10 mouse cellular contexts compared by ENCODE assay signal in the genomic region with DNA sequence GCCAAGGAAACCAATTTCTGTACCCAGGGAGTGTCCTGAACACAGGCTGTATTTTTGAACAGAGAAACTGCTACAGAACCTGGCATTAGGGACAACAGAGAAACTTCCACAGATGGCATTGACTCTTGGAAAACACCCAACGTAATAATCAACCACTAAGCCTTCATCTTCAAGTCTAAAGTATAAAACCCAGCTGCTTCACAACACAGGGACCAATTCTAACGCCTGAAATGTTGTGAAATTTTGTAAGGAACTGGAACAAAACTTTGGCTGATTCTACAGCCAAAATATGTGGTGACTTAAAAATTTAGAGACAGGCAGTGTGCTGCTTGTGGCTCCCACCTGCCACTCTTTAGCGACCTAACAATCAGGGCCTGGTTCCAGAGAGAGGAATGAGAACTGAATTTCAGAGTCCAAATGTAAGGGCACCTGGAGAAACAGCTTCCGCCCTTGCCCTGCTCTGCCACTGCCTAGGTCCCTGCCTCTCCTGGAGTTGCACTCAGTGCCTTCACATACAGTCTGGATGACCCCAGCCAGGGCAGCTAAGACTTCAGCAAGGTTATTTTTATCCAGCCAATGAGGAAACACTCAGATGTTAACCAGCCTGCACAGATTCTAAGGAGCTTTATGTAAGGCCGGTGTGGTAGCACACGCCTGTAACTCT. TPM values are rescaled to one million over a fixed set of nuclear protein-coding genes. Genes with fewer than 3 reads are reported as not detected.
DNase-seq lines count a peak whose midpoint lies in the region; ATAC-seq and TF ChIP-seq lines count a peak whose summit lies in the region.
"Had no signal": no experiment of that assay in that cellular context is flagged by ENCODE, and none has a peak within 500 bp of the region (broad histone marks: within the 10 kb centered on the region; RNA-seq: fewer than 3 reads in every experiment).

No protein-coding gene starts in this region.

- H3K4me1 ChIP-seq in kidney, adult 2 months (ENCODE audit: control insufficient read depth, insufficient read depth, low read length) = peaks cover 7% of the 10 kb centered on the region; the same call in 1 of the 2 replicates
- peaks cover 16% of the 10 kb centered on the region for H3K4me1 ChIP-seq in brown adipose tissue, adult 24 weeks (ENCODE audit: control insufficient read depth, insufficient read depth, insufficient read length, low read length)
- peaks cover 42 to 65% of the 10 kb centered on the region in 2 experiments for H3K4me1 ChIP-seq in heart, embryonic 14.5 days (ENCODE audit: control insufficient read depth in 2 of 2, insufficient read depth in 2 of 2, low read length in 2 of 2)
- peaks cover 42% of the 10 kb centered on the region for H3K4me1 ChIP-seq in midbrain, embryonic 13.5 days (replicated peaks)
- peaks cover 7% of the 10 kb centered on the region for H3K4me1 ChIP-seq in kidney, embryonic 16.5 days (ENCODE audit: insufficient read depth, low read length)

- H3K27me3 ChIP-seq in kidney, adult 2 months (replicated peaks; ENCODE audit: control insufficient read depth, insufficient read depth, low read length) = no peaks in the 10 kb centered on the region
- no peaks in the 10 kb centered on the region for H3K27me3 ChIP-seq in heart, embryonic 14.5 days (ENCODE audit: control insufficient read depth, insufficient read depth, low read length)
- no peaks in the 10 kb centered on the region for H3K27me3 ChIP-seq in midbrain, embryonic 13.5 days
- no peaks in the 10 kb centered on the region for H3K27me3 ChIP-seq in kidney, embryonic 16.5 days (ENCODE audit: insufficient read depth, low read length)
- H3K27me3 ChIP-seq: Patski had no signal

- no peak overlapping the region for H3K4me2 ChIP-seq in heart, embryonic 14.5 days (ENCODE audit: low read length)
- H3K4me2 ChIP-seq in midbrain, embryonic 13.5 days (replicated peaks) = no peak overlapping the region
- no peak overlapping the region for H3K4me2 ChIP-seq in kidney, embryonic 16.5 days (replicated peaks; ENCODE audit: low read depth, low read length)

- peak overlapping the region; percentile 28 for H3K9ac ChIP-seq in heart, embryonic 14.5 days (ENCODE audit: low read length)
- no peak overlapping the region for H3K9ac ChIP-seq in midbrain, embryonic 13.5 days (replicated peaks)
- no peak overlapping the region for H3K9ac ChIP-seq in kidney, embryonic 16.5 days (replicated peaks; ENCODE audit: low read length)

- no peak for TF ChIP-seq CTCF in kidney, adult 2 months (conservative IDR thresholded peaks at IDR 0.05; ENCODE audit: insufficient read depth, insufficient read length, low read depth, low read length)

- DNase-seq in kidney, adult 2 months = peak; percentile 13
- DNase-seq in kidney, postnatal 10 days = no peak
- DNase-seq in c-Kit-positive CD71-positive TER-119-positive erythroid progenitor cells, embryonic 14.5 days (ENCODE audit: low spot score) = no peak
- no peak for DNase-seq in cerebellum, postnatal 36 days

- H3K4me3 ChIP-seq in kidney, adult 2 months (ENCODE audit: insufficient read depth, low read depth, low read length) = no peak overlapping the region
- H3K4me3 ChIP-seq in brown adipose tissue, adult 24 weeks (ENCODE audit: insufficient read depth, low read depth, low read length) = no peak overlapping the region
- no peak overlapping the region for H3K4me3 ChIP-seq in heart, embryonic 14.5 days (ENCODE audit: control insufficient read depth in 1 of 2, insufficient read depth in 1 of 2, low read depth in 1 of 2, low read length in 2 of 2)
- no peak overlapping the region for H3K4me3 ChIP-seq in midbrain, embryonic 13.5 days (replicated peaks)
- no peak overlapping the region for H3K4me3 ChIP-seq in kidney, embryonic 16.5 days (ENCODE audit: low read length)
- H3K4me3 ChIP-seq: myocyte had no signal

- H3K27ac ChIP-seq in kidney, adult 2 months (ENCODE audit: insufficient read depth, low read depth, low read length) = no peak overlapping the region
- peak overlapping the region; percentile 55 for H3K27ac ChIP-seq in brown adipose tissue, adult 24 weeks (replicated peaks; ENCODE audit: low read depth, low read length)
- peak overlapping the region; percentile 66 to 83 for H3K27ac ChIP-seq in heart, embryonic 14.5 days (replicated peaks in 1 of 2; ENCODE audit: control insufficient read depth in 1 of 2, insufficient read depth in 1 of 2, low read depth in 2 of 2, low read length in 2 of 2)
- H3K27ac ChIP-seq in midbrain, embryonic 13.5 days = 0 out of 2 replicates have a peak overlapping the region, but pooled peaks have one; percentile 0
- no peak overlapping the region for H3K27ac ChIP-seq in kidney, embryonic 16.5 days (ENCODE audit: low read length)

- H3K9me3 ChIP-seq in heart, embryonic 14.5 days (ENCODE audit: control insufficient read depth, low read length) = no peaks in the 10 kb centered on the region
- no peaks in the 10 kb centered on the region for H3K9me3 ChIP-seq in midbrain, embryonic 13.5 days
- H3K9me3 ChIP-seq in kidney, embryonic 16.5 days (ENCODE audit: low read length) = no peaks in the 10 kb centered on the region

- TF ChIP-seq POLR2A in kidney, adult 2 months (IDR thresholded peaks at IDR 0.05; ENCODE audit: low read depth, low read length) = no peak

- ATAC-seq in heart, embryonic 14.5 days (ENCODE audit: insufficient number of reproducible peaks, insufficient read depth, low FRiP score, low read depth) = peak; percentile 63
- ATAC-seq in midbrain, embryonic 13.5 days = no peak
- no peak for ATAC-seq in kidney, embryonic 16.5 days (ENCODE audit: low FRiP score, low TSS enrichment)
- ATAC-seq: Patski had no signal

- 51% methylated on average over 6 of the region's 6 CpGs for WGBS in kidney, adult 2 months
- 44% methylated on average over 6 of the region's 6 CpGs for WGBS in heart, embryonic 14.5 days
- WGBS in midbrain, embryonic 13.5 days = 79% methylated on average over 6 of the region's 6 CpGs
- 73% methylated on average over 6 of the region's 6 CpGs for WGBS in kidney, embryonic 16.5 days

- no peaks in the 10 kb centered on the region for H3K36me3 ChIP-seq in kidney, adult 2 months (ENCODE audit: control insufficient read depth, insufficient read depth, low read length)
- H3K36me3 ChIP-seq in heart, embryonic 14.5 days (ENCODE audit: control insufficient read depth, insufficient read depth, low read length) = no peaks in the 10 kb centered on the region
- no peaks in the 10 kb centered on the region for H3K36me3 ChIP-seq in midbrain, embryonic 13.5 days
- no peaks in the 10 kb centered on the region; the same call in 1 of the 2 replicates for H3K36me3 ChIP-seq in kidney, embryonic 16.5 days (ENCODE audit: insufficient read depth, low read length)

RNA-seq across cellular contexts. Expression of a gene that starts 33.2 kb away (rescaled TPM):
- polyA plus RNA-seq in kidney, adult 2 months (2012; rRNA removed) = 13.2 and 13.3 TPM in 2 replicates
- polyA plus RNA-seq in brown adipose tissue, adult 24 weeks (2012; ENCODE audit: insufficient read depth, insufficient read length, missing spikeins) = 5.2 and 9.5 TPM in 2 replicates
- 16.2 and 18.5 TPM in 2 replicates for polyA plus RNA-seq in heart, embryonic 14.5 days (2014; fragmentation: Nextera tagmentation; extraction: Ambion mirVana)
- polyA plus RNA-seq in midbrain, embryonic 13.5 days (2015; fragmentation: Nextera tagmentation; extraction: Ambion mirVana) = 12.4 and 13.1 TPM in 2 replicates
- 18.5 and 22.2 TPM in 2 replicates for polyA plus RNA-seq in kidney, embryonic 16.5 days (2015; fragmentation: Nextera tagmentation; extraction: Ambion mirVana)

Comparison
In these comparisons a context has a peak if more than half of its experiments do, and no peak if none do; other contexts are left out.
1. H3K27ac ChIP-seq: peak in brown adipose tissue, adult 24 weeks (single experiment), heart, embryonic 14.5 days (2 of 2) and midbrain, embryonic 13.5 days (single experiment); none in kidney, adult 2 months (single experiment) and kidney, embryonic 16.5 days (single experiment).